Mouse (Mus musculus) cortical plate, adult 2 months (tissue): ENCODE measurements around the gene Prr5l. TPM values are rescaled to one million over a fixed set of nuclear protein-coding genes. Genes with fewer than 3 reads are reported as not detected.
"Not testable (repeated sequence)": the region's sequence is repeated elsewhere in the genome, so short reads cannot be mapped to it uniquely, and the experiment has no call there.

Experiments
- H3K27ac ChIP-seq: fragments of 200-500 bp; 2 replicates; pipeline ENCODE4 v1.5.1; 2012; ENCODE audit warnings: low read length, control low read depth, inconsistent platforms; ENCODE audit not compliant: insufficient read depth
- H3K4me1 ChIP-seq: fragments of 200-500 bp; 2 replicates; pipeline ENCODE4 v1.6.1; 2011; ENCODE audit warnings: low read length; ENCODE audit not compliant: control insufficient read depth, insufficient read depth
- H3K4me3 ChIP-seq: fragments of 200-500 bp; 2 replicates; pipeline ENCODE4 v1.5.1; 2011; ENCODE audit warnings: mild to moderate bottlenecking, low read length, control low read depth; ENCODE audit not compliant: insufficient read depth
- CTCF ChIP-seq: fragments of 200-500 bp; IDR thresholded peaks from 2 replicates; pipeline ENCODE4 v1.5.1; 2011; ENCODE audit warnings: mild to moderate bottlenecking, control low read depth, low read length; ENCODE audit not compliant: insufficient read depth; ENCODE audit errors: extremely low read depth
- POLR2A ChIP-seq: fragments of 200-500 bp; IDR thresholded peaks from 2 replicates; pipeline ENCODE4 v1.6.1; 2011; ENCODE audit warnings: mild to moderate bottlenecking, low read length, control low read depth; ENCODE audit not compliant: insufficient read depth; ENCODE audit errors: extremely low read depth
- polyA plus RNA-seq: library from polyadenylated mRNA; depleted of rRNA; stranded (reverse); fragments of >200 nt; gene quantifications from 2 replicates; pipeline ENCODE4 v1.2.3, GENCODE M21; 2012

Prr5l gene
- polyA plus RNA-seq, 1 experiment, result 19.8 TPM

DNA sequence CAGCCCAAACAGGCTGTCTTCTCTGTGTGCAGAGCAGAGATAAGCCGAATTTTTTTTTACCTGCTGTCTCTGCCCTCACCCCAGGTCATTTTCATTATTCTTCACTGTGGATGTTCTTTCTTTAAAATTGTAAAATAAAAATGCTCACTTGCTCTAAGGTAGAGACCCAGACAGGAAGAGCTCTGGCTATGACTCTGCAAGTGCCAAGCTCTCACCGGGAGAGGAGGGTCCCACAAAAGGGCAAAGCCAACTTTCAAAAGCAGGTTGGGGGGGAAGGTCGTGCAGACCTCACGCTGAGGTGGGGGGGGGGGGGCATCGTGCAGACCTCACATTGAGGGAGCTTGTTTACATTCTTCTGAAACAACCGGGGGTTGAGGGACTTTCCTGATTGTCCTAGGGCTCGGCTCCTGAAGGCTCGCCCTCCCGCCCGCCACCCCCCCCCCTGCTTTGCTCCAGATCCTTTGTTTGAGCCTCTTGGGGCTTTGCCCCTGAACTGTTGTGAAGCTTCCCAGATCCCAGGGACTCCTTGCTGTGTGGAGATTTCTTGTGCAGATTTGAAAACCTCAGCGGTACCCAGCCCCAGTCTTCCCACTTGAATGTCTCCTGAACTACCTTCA is 127.8 kb downstream of the Prr5l start:
- TF ChIP-seq CTCF (no peak), POLR2A (no peak)
- H3K4me1 ChIP-seq, result no peaks in the 10 kb centered on the region; the same call in 1 of the 2 replicates

DNA sequence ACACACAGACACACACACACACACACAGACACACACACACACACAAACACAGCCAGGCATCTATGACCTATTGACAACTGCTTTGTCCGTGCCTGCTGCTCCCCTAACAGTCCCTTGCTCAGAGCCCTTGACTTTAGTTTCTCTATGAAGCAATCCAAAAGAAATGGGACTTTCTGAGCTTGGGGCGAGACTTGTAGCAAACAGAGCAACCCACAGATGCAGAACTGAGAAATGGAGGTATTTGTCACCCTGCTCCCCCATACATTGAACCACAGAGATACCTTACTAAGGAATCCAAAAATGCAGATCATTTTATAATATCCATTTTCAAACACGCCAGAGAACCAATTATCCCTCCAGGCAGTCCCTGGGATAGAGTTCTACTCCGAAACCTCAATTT is 128.4 kb downstream of the Prr5l start:
- TF ChIP-seq POLR2A, result no peak
- no peak for TF ChIP-seq CTCF
- H3K4me3 ChIP-seq, result no peak overlapping the region
- H3K27ac ChIP-seq, result no peak overlapping the region

More for the DNA sequence above, 127.8 kb downstream of the Prr5l start:
- H3K4me3 ChIP-seq, result no peak overlapping the region
- H3K27ac ChIP-seq, result no peak overlapping the region

DNA sequence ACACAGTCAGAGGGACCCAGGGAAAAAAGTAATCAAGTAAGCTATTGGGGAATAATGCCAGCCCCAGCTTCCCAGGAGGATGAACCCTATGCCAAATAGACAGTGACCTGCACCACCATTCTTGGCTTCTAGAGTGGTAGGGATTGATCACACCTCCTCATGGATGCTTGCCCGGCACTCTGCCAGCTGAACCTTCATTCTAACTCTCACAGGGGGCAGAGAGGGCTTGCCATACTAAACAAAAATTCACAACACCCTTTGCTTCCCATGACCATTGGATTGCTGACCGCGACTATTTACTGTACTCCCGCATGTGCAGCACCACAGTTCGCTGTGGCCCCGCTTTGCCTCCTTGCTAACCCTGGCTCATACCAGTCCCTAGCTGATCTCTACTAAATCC is 129.8 kb downstream of the Prr5l start:
- Histone ChIP-seq H3K27ac (peak overlapping the region; percentile 28; the same call in 1 of the 2 replicates), H3K4me3 (no peak overlapping the region), H3K4me1 (no peaks in the 10 kb centered on the region; the same call in 1 of the 2 replicates)
- no peak for TF ChIP-seq POLR2A
- TF ChIP-seq CTCF, result no peak

More for the DNA sequence above, 128.4 kb downstream of the Prr5l start:
- H3K4me1 ChIP-seq, result no peaks in the 10 kb centered on the region; the same call in 1 of the 2 replicates

DNA sequence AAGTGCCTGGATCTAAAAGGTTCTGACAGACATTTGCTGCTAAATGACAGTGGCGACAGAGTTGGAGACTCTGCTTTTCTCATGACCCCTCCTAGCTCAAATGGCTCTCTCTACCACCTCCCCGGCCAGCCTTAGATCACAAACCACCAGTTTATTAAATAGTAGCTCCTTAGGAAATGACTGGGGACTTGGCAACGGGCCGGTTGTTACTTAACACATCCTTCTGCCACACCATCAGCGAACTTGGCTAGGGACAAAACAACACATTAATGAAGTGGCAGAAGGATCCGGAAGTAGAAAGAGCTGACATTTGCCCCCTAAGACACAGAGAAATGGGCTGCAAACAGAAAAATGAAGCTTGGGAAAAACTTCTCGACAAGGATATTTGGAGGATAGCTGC is 130.4 kb downstream of the Prr5l start:
- H3K27ac ChIP-seq, result peak overlapping the region; percentile 81; the same call in 1 of the 2 replicates
- H3K4me1 ChIP-seq, result no peaks in the 10 kb centered on the region; the same call in 1 of the 2 replicates
- no peak for TF ChIP-seq POLR2A
- no peak for TF ChIP-seq CTCF
- H3K4me3 ChIP-seq, result no peak overlapping the region

DNA sequence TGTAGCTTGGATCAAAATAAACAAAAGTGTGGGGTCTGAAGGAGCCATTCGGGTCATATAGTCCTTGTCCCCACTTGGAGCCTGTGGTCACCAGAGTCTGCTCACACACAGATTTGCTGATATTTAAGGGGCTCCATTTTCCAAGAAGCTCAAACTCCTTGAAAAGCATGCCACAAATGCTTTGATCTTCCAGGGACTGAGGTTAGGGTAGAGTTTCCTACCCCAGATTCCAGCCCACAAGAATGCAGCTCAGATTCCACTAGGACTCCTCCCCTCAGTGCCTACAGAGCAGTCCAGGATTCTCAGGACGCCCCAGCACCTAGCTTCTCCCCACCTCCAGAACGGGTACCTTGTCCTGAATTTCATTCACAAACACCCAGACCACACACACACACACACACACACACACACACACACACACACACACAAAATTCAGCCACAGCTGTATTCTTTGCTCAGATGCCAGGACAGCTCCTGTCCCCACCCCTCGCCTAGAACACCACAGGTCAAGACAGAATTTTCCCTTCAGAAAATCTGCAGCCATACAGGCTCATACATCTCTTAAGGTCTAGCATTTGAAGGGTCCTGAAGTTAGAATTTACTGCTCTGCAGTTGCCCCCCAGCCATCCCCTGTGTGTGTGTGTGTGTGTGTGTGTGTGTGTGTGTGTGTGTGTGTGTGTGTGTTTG is 131.4 kb downstream of the Prr5l start:
- peak overlapping the region; percentile 81 for H3K27ac ChIP-seq
- TF ChIP-seq POLR2A, result no peak
- no peak for TF ChIP-seq CTCF

DNA sequence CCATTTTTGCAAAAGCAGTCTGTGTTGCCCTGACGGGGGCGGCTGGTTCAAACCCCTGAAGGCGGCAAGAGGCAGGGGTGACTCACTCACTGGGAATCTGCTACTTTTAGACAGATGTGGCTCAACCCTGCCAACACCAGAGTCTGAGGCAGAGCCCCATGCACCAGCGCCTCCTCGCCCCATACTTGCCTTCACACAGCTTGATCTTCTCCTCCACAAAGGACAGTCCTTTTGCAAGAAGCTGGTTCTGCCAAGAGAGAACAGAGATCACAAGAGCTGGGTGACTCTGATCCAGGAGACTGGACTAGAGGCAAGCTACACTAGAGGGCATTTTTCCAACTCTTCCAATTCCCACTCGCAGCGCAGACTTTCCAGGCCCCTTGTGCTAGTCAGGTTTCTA is 136.3 kb downstream of the Prr5l start:
- no peak overlapping the region for H3K27ac ChIP-seq
- H3K4me3 ChIP-seq, result no peak overlapping the region
- H3K4me1 ChIP-seq, result no peaks in the 10 kb centered on the region
- TF ChIP-seq POLR2A (no peak), CTCF (no peak)

More for the DNA sequence above, 131.4 kb downstream of the Prr5l start:
- Histone ChIP-seq H3K4me3 (no peak overlapping the region), H3K4me1 (no peaks in the 10 kb centered on the region; the same call in 1 of the 2 replicates)

DNA sequence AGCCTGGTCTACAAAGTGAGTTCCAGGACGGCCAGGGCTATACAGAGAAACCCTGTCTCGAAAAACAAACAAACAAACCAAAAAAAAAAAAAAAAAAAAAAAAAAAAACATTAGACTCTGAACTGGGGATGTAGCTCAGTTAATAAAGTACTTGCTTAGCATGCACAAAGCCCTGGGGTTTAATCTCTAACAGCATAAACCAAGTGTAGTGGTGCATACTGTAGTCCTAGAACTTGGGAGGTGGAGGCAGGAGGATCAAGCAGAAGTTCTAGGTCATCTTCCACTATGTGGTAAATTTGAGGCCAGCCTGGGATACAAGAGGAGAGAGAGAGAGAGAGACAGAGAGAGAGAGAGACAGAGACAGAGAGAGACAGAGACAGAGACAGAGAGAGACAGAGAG is 137.2 kb downstream of the Prr5l start:
- H3K4me1 ChIP-seq, H3K27ac ChIP-seq: not testable (repeated sequence)

GRCm38 (mm10) chr2:101742072-101742860 is 140.6 kb downstream of the Prr5l start:
- TF ChIP-seq CTCF, result no peak
- TF ChIP-seq POLR2A, result no peak
- Histone ChIP-seq H3K27ac (no peak overlapping the region), H3K4me3 (no peak overlapping the region), H3K4me1 (no peaks in the 10 kb centered on the region)

More for the DNA sequence above, 137.2 kb downstream of the Prr5l start:
- not testable (repeated sequence) for H3K4me3 ChIP-seq

DNA sequence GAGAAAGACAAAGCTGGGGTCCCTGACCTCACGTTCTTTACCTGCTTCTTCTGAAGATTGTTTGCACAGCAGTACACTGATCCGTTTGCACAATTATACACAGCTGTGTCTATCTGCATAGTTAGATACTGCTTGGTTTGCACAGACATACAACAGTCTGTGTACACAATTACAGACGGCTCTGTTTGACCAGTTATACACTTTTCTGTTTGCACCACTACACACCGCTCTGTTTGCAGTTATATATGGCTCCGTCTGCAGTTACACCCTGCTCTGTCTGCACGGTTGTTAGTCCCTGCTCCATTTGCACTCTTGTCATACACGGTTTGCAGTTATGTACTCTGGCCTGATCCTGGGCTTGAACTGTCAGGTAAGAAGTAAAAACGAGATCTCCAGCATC is 141.2 kb downstream of the Prr5l start:
- H3K27ac ChIP-seq, result no peak overlapping the region
- TF ChIP-seq POLR2A, result no peak
- no peak for TF ChIP-seq CTCF
- H3K4me3 ChIP-seq, result no peak overlapping the region
- H3K4me1 ChIP-seq, result no peaks in the 10 kb centered on the region
